Mouse (Mus musculus): Measurements from ENCODE around the gene Anxa7.

Gene Anxa7

GRCm38 (mm10) chr14:20479291-20480194, at the start of gene Anxa7:
TSS of gene Anxa7 (minus strand) at chr14:20480133.
- peak; percentile 78 for DNase-seq (ENCODE audit: extremely low spot score, low spot score)

GRCm38 (mm10) chr14:20529643-20530042, 49.7 kb upstream of the Anxa7 start:
- no peak for DNase-seq (ENCODE audit: extremely low spot score, low spot score)

- no peak for DNase-seq (ENCODE audit: extremely low spot score, low spot score)
Measured at GRCm38 (mm10) chr14:20520179-20520578, 40.2 kb upstream of the Anxa7 start.

- no peak for DNase-seq (ENCODE audit: extremely low spot score, low spot score)
Measured at GRCm38 (mm10) chr14:20508424-20508823, 28.5 kb upstream of the Anxa7 start.

GRCm38 (mm10) chr14:20502966-20503365, 23.0 kb upstream of the Anxa7 start:
- no peak for DNase-seq (ENCODE audit: extremely low spot score, low spot score)

- DNase-seq (ENCODE audit: extremely low spot score, low spot score) = no peak
Measured at GRCm38 (mm10) chr14:20499982-20500381, 20.0 kb upstream of the Anxa7 start.

- DNase-seq (ENCODE audit: extremely low spot score, low spot score) = no peak
Measured at GRCm38 (mm10) chr14:20496603-20497002, 16.7 kb upstream of the Anxa7 start, which contains the start of gene Mss51. TSS of gene Mss51 (minus strand) at chr14:20496901.

- DNase-seq (ENCODE audit: extremely low spot score, low spot score) = no peak
Measured at GRCm38 (mm10) chr14:20486031-20486430, 6.1 kb upstream of the Anxa7 start.

GRCm38 (mm10) chr14:20482051-20482751, 2.3 kb upstream of the Anxa7 start:
- DNase-seq (ENCODE audit: extremely low spot score, low spot score) = no peak

- no peak for DNase-seq (ENCODE audit: extremely low spot score, low spot score)
Measured at GRCm38 (mm10) chr14:20481211-20481610, 1.3 kb upstream of the Anxa7 start.

GRCm38 (mm10) chr14:20480195-20480579, 254 bp upstream of the Anxa7 start:
- no peak for DNase-seq (ENCODE audit: extremely low spot score, low spot score)

GRCm38 (mm10) chr14:20478801-20479200, 1.1 kb downstream of the Anxa7 start:
- DNase-seq (ENCODE audit: extremely low spot score, low spot score) = no peak

- DNase-seq (ENCODE audit: extremely low spot score, low spot score) = no peak
Measured at GRCm38 (mm10) chr14:20478385-20478784, 1.5 kb downstream of the Anxa7 start.

GRCm38 (mm10) chr14:20477261-20478025, 2.5 kb downstream of the Anxa7 start:
- DNase-seq (ENCODE audit: extremely low spot score, low spot score) = no peak

GRCm38 (mm10) chr14:20460216-20460615, 19.7 kb downstream of the Anxa7 start:
- no peak for DNase-seq (ENCODE audit: extremely low spot score, low spot score)

GRCm38 (mm10) chr14:20458378-20458777, 21.6 kb downstream of the Anxa7 start:
- no peak for DNase-seq (ENCODE audit: extremely low spot score, low spot score)

- DNase-seq (ENCODE audit: extremely low spot score, low spot score) = no peak
Measured at GRCm38 (mm10) chr14:20452929-20453328, 27.0 kb downstream of the Anxa7 start.

- peak; percentile 52 for DNase-seq (ENCODE audit: extremely low spot score, low spot score)
Measured at GRCm38 (mm10) chr14:20451765-20452331, 28.1 kb downstream of the Anxa7 start, which contains the start of gene Cfap70. TSS of gene Cfap70 (minus strand) at chr14:20452226.

GRCm38 (mm10) chr14:20451302-20451701, 28.6 kb downstream of the Anxa7 start:
- DNase-seq (ENCODE audit: extremely low spot score, low spot score) = no peak

- no peak for DNase-seq (ENCODE audit: extremely low spot score, low spot score)
Measured at GRCm38 (mm10) chr14:20447209-20447608, 32.7 kb downstream of the Anxa7 start.

- no peak for DNase-seq (ENCODE audit: extremely low spot score, low spot score)
Measured at GRCm38 (mm10) chr14:20442252-20442651, 37.7 kb downstream of the Anxa7 start.
